Mouse (Mus musculus): Measurements from ENCODE around the gene Sctr. TPM values are rescaled to one million over a fixed set of nuclear protein-coding genes. Genes with fewer than 3 reads are reported as not detected.

Sctr gene
- total RNA-seq (2021): not detected

GRCm38 (mm10) chr1:120006844-120007790, at the start of gene Sctr:
TSS of gene Sctr (plus strand) at chr1:120006894.
- intact Hi-C loops (cut with DNase I): no loop called here
- no peak for DNase-seq (ENCODE audit: low spot score)

GRCm38 (mm10) chr1:119957716-119958222, 48.9 kb upstream of the Sctr start:
- no peak for DNase-seq (ENCODE audit: low spot score)
- intact Hi-C loops (cut with DNase I): no loop called here

- no peak for DNase-seq (ENCODE audit: low spot score)
- intact Hi-C loops (cut with DNase I): no loop called here
Observed at GRCm38 (mm10) chr1:119959464-119959863, 47.2 kb upstream of the Sctr start.

GRCm38 (mm10) chr1:119959920-119960319, 46.8 kb upstream of the Sctr start:
- no peak for DNase-seq (ENCODE audit: low spot score)
- intact Hi-C loops (cut with DNase I): no loop called here

- intact Hi-C loops (cut with DNase I): no loop called here
- DNase-seq (ENCODE audit: low spot score): no peak
Observed at GRCm38 (mm10) chr1:119965804-119966514, 40.7 kb upstream of the Sctr start.

- no peak for DNase-seq (ENCODE audit: low spot score)
- intact Hi-C loops (cut with DNase I): no loop called here
Observed at GRCm38 (mm10) chr1:119973117-119973516, 33.6 kb upstream of the Sctr start.

- intact Hi-C loops (cut with DNase I): no loop called here
Observed at GRCm38 (mm10) chr1:119975141-119975540, 31.6 kb upstream of the Sctr start.

GRCm38 (mm10) chr1:119986555-119986954, 20.1 kb upstream of the Sctr start:
- no peak for DNase-seq (ENCODE audit: low spot score)
- intact Hi-C loops (cut with DNase I): no loop called here

More at GRCm38 (mm10) chr1:119975141-119975540, 31.6 kb upstream of the Sctr start:
- no peak for DNase-seq (ENCODE audit: low spot score)

GRCm38 (mm10) chr1:119996798-119997581, 9.7 kb upstream of the Sctr start, which contains the start of gene Cfap221:
TSS of gene Cfap221 (minus strand) at chr1:119997234.
- no peak for DNase-seq (ENCODE audit: low spot score)
- intact Hi-C loops (cut with DNase I): no loop called here

- no peak for DNase-seq (ENCODE audit: low spot score)
- intact Hi-C loops (cut with DNase I): no loop called here
Observed at GRCm38 (mm10) chr1:119997644-119998043, 9.1 kb upstream of the Sctr start.

GRCm38 (mm10) chr1:120007851-120008588, 1.3 kb downstream of the Sctr start:
- intact Hi-C loops (cut with DNase I): no loop called here
- DNase-seq (ENCODE audit: low spot score): no peak

- intact Hi-C loops (cut with DNase I): loop anchor here (5.0 kb wide), 2 partner anchors 195 to 465 kb away; no protein-coding TSS in a partner anchor
- no peak for DNase-seq (ENCODE audit: low spot score)
Observed at GRCm38 (mm10) chr1:120012638-120013037, 5.9 kb downstream of the Sctr start.

GRCm38 (mm10) chr1:120013111-120013510, 6.4 kb downstream of the Sctr start:
- DNase-seq (ENCODE audit: low spot score): no peak
- intact Hi-C loops (cut with DNase I): loop anchor here (5.0 kb wide), 2 partner anchors 196 to 466 kb away; no protein-coding TSS in a partner anchor

GRCm38 (mm10) chr1:120016240-120016639, 9.5 kb downstream of the Sctr start:
- intact Hi-C loops (cut with DNase I): no loop called here
- DNase-seq (ENCODE audit: low spot score): no peak

- intact Hi-C loops (cut with DNase I): no loop called here
Observed at GRCm38 (mm10) chr1:120018900-120019299, 12.2 kb downstream of the Sctr start.

GRCm38 (mm10) chr1:120019428-120019827, 12.7 kb downstream of the Sctr start:
- intact Hi-C loops (cut with DNase I): no loop called here
- no peak for DNase-seq (ENCODE audit: low spot score)

More at GRCm38 (mm10) chr1:120018900-120019299, 12.2 kb downstream of the Sctr start:
- no peak for DNase-seq (ENCODE audit: low spot score)

- intact Hi-C loops (cut with DNase I): no loop called here
- no peak for DNase-seq (ENCODE audit: low spot score)
Observed at GRCm38 (mm10) chr1:120020322-120020897, 13.7 kb downstream of the Sctr start.

- intact Hi-C loops (cut with DNase I): no loop called here
- DNase-seq (ENCODE audit: low spot score): no peak
Observed at GRCm38 (mm10) chr1:120021951-120022350, 15.3 kb downstream of the Sctr start.
